Mouse (Mus musculus): ENCODE results near the gene Cfap54. TPM values are rescaled to one million over a fixed set of nuclear protein-coding genes. Genes with fewer than 3 reads are reported as not detected.

Gene Cfap54
- total and polyA plus RNA-seq, 3 experiments, result 1.9 to 16.2 (median 5.1) TPM

DNA sequence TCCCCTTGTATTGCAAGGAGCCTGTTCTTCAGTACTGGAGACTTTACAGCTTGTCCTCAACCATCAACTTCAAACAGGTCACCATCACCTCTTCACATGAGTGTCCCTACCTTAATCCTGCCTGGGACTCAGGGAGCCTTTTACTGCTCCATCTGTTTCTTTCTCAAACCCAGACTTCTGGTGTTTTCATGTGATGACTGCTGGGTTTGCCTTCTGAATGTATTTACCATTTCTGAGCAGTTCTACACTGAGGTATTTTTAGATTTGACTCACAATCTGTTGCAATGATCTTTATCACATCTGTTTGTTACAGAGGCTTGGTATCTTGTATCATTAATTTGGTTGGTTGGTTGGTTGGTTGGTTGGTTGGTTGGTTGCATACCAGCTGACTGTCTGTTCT is 88.9 kb downstream of the Cfap54 start:
- H3K27me3 ChIP-seq (ENCODE audit: insufficient read depth, low read length), result peaks cover 2% of the 10 kb centered on the region; the same call in 1 of the 2 replicates
- no peaks in the 10 kb centered on the region for H3K4me1 ChIP-seq (ENCODE audit: insufficient read depth, low read depth, low read length)
- DNase-seq (ENCODE audit: low spot score), result no peak
- no peak for ATAC-seq (ENCODE audit: extremely low read depth, insufficient number of reproducible peaks, low FRiP score, poor library complexity, severe bottlenecking)
- H3K4me3 ChIP-seq (ENCODE audit: low read depth, low read length), result no peak overlapping the region
- H3K9me3 ChIP-seq (replicated peaks), result no peaks in the 10 kb centered on the region
- no peak for TF ChIP-seq POLR2AphosphoS5 (IDR thresholded peaks at IDR 0.05; ENCODE audit: insufficient replicate concordance, low read depth, low read length)
- TF ChIP-seq TAL1 (conservative IDR thresholded peaks at IDR 0.05; ENCODE audit: low read depth, low read length), result no peak
- no peak for TF ChIP-seq GATA2 (IDR thresholded peaks at IDR 0.05; ENCODE audit: borderline replicate concordance, low read depth, low read length)
- TF ChIP-seq CTCF (IDR thresholded peaks at IDR 0.05; ENCODE audit: low read depth, low read length), result no peak
- TF ChIP-seq GATA1 (IDR thresholded peaks at IDR 0.05; ENCODE audit: borderline replicate concordance, low read length), result no peak
- H3K36me3 ChIP-seq (replicated peaks), result no peaks in the 10 kb centered on the region

DNA sequence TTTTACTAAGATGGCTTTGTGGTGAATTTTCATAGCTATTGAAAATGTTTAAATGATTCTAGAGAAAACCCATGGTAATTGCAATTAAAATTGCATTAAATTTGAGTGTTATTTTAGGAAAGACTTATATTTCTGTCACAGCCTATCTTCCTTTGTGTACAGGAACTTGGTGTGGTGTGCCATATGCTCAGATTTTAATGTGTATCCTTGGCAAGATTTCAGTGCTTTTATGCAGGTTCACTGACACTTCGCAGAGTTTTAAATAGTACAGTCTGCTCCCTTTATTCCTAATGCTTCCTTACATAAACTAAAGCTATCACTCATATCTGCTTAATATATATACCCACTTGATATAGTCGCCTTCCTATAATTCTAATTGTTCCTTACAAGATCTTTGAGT is 90.8 kb downstream of the Cfap54 start:
- Histone ChIP-seq H3K9me3 (replicated peaks) (no peaks in the 10 kb centered on the region), H3K27me3 (ENCODE audit: insufficient read depth, low read length) (peaks cover 2% of the 10 kb centered on the region; the same call in 1 of the 2 replicates), H3K36me3 (replicated peaks) (no peaks in the 10 kb centered on the region), H3K4me3 (ENCODE audit: low read depth, low read length) (no peak overlapping the region), H3K4me1 (ENCODE audit: insufficient read depth, low read depth, low read length) (no peaks in the 10 kb centered on the region)
- DNase-seq (ENCODE audit: low spot score) (no peak), ATAC-seq (ENCODE audit: extremely low read depth, insufficient number of reproducible peaks, low FRiP score, poor library complexity, severe bottlenecking) (no peak)
- TF ChIP-seq GATA2 (IDR thresholded peaks at IDR 0.05; ENCODE audit: borderline replicate concordance, low read depth, low read length) (no peak), CTCF (IDR thresholded peaks at IDR 0.05; ENCODE audit: low read depth, low read length) (no peak), POLR2AphosphoS5 (IDR thresholded peaks at IDR 0.05; ENCODE audit: insufficient replicate concordance, low read depth, low read length) (no peak), GATA1 (IDR thresholded peaks at IDR 0.05; ENCODE audit: borderline replicate concordance, low read length) (no peak), TAL1 (conservative IDR thresholded peaks at IDR 0.05; ENCODE audit: low read depth, low read length) (no peak)

DNA sequence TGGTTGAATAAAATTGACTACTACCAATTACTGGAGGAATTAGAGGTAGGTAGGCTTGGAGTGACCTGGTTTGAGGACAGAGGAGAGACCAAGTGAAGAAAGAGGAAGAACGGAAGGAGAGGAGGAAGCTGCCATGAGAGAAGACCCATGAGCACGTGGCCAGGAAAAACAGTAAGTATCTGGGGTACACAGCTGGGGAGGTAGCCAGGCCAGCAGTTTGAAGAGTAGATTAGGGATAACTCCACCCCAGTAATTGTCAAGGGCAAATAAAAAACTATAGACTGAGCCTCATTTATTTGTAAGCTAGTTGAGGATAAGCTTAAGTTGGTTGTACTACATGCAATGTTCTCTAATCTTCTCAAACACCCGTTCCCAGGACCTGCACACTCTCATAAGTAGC is 116.3 kb downstream of the Cfap54 start:
- no peaks in the 10 kb centered on the region for H3K36me3 ChIP-seq (replicated peaks)
- no peak overlapping the region for H3K4me3 ChIP-seq (ENCODE audit: low read depth, low read length)
- no peaks in the 10 kb centered on the region for H3K9me3 ChIP-seq (replicated peaks)
- TF ChIP-seq CTCF (IDR thresholded peaks at IDR 0.05; ENCODE audit: low read depth, low read length), result no peak
- no peak for TF ChIP-seq POLR2AphosphoS5 (IDR thresholded peaks at IDR 0.05; ENCODE audit: insufficient replicate concordance, low read depth, low read length)
- TF ChIP-seq GATA1 (IDR thresholded peaks at IDR 0.05; ENCODE audit: borderline replicate concordance, low read length), result no peak
- TF ChIP-seq GATA2 (IDR thresholded peaks at IDR 0.05; ENCODE audit: borderline replicate concordance, low read depth, low read length), result no peak
- TF ChIP-seq TAL1 (conservative IDR thresholded peaks at IDR 0.05; ENCODE audit: low read depth, low read length), result no peak
- DNase-seq (ENCODE audit: low spot score) (no peak), ATAC-seq (ENCODE audit: extremely low read depth, insufficient number of reproducible peaks, low FRiP score, poor library complexity, severe bottlenecking) (no peak)
- H3K4me1 ChIP-seq (ENCODE audit: insufficient read depth, low read depth, low read length), result no peaks in the 10 kb centered on the region
- no peaks in the 10 kb centered on the region for H3K27me3 ChIP-seq (ENCODE audit: insufficient read depth, low read length)

DNA sequence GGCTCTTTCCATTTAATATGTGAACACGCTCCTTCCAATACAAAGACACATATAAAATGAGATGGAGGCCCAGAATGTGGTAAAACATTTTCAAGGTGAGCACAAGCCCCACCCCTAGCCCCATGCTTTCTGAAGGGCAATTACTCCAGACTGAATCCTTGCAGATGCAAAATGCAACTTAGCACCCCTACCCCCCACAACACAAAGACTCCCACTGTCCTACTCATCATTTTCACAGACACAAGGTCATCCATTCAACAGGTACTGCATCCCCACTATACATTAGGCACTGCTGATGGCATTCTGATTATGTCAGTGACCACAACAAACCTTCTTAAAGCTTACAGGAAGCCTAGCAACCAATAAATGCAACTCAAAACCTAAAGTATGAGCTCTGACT is 131.4 kb downstream of the Cfap54 start:
- no peaks in the 10 kb centered on the region for H3K4me1 ChIP-seq (ENCODE audit: insufficient read depth, low read depth, low read length)
- no peaks in the 10 kb centered on the region for H3K27me3 ChIP-seq (ENCODE audit: insufficient read depth, low read length)
- H3K36me3 ChIP-seq (replicated peaks), result no peaks in the 10 kb centered on the region
- TF ChIP-seq GATA1 (IDR thresholded peaks at IDR 0.05; ENCODE audit: borderline replicate concordance, low read length) (no peak), POLR2AphosphoS5 (IDR thresholded peaks at IDR 0.05; ENCODE audit: insufficient replicate concordance, low read depth, low read length) (no peak), TAL1 (conservative IDR thresholded peaks at IDR 0.05; ENCODE audit: low read depth, low read length) (no peak), CTCF (IDR thresholded peaks at IDR 0.05; ENCODE audit: low read depth, low read length) (no peak), GATA2 (IDR thresholded peaks at IDR 0.05; ENCODE audit: borderline replicate concordance, low read depth, low read length) (no peak)
- no peak for DNase-seq (ENCODE audit: low spot score)
- H3K9me3 ChIP-seq (replicated peaks), result no peaks in the 10 kb centered on the region
- ATAC-seq (ENCODE audit: extremely low read depth, insufficient number of reproducible peaks, low FRiP score, poor library complexity, severe bottlenecking), result no peak
- no peak overlapping the region for H3K4me3 ChIP-seq (ENCODE audit: low read depth, low read length)

DNA sequence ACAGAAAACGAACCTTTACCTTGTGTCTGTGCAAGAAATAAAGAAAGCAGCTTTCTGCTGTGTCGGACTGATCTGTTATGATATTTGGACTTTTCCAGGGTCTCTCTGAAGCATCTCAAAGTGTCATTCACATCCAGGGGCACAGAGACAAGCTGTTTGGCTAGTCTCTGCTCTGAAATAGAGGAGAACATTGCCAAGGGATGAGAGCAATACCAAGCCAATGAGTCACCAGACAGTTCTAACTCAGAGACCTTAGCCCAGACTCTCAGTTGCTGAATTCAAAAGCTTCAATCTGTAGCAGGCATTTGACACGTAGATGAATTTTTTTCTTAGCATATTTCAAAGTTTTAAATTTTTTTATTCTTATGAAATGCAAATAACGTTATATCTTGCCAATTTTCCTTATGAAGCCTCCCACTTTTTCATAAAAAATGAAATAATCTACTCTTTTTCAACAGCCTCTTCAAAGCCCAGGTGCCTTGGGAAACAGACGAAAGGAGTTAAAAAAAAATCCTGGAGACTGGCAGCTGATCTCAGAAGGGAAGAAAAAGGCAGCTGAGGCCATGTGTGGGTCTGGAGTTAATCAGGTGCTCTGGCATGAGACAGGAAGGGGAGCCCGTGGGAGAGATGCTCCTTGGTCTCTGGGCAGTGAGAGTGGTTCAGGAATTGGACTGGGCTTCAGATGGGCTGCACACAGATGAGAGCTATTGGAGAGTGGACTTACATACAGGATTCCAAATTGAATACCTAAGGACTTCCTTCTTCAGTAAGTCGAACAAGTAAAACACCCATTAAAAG is 138.4 kb downstream of the Cfap54 start:
- ATAC-seq (ENCODE audit: extremely low read depth, insufficient number of reproducible peaks, low FRiP score, poor library complexity, severe bottlenecking) (no peak), DNase-seq (ENCODE audit: low spot score) (no peak)
- TF ChIP-seq GATA2 (IDR thresholded peaks at IDR 0.05; ENCODE audit: borderline replicate concordance, low read depth, low read length) (no peak), POLR2AphosphoS5 (IDR thresholded peaks at IDR 0.05; ENCODE audit: insufficient replicate concordance, low read depth, low read length) (no peak), CTCF (IDR thresholded peaks at IDR 0.05; ENCODE audit: low read depth, low read length) (no peak), GATA1 (IDR thresholded peaks at IDR 0.05; ENCODE audit: borderline replicate concordance, low read length) (no peak), TAL1 (conservative IDR thresholded peaks at IDR 0.05; ENCODE audit: low read depth, low read length) (no peak)
- Histone ChIP-seq H3K36me3 (replicated peaks) (no peaks in the 10 kb centered on the region), H3K4me1 (ENCODE audit: insufficient read depth, low read depth, low read length) (no peaks in the 10 kb centered on the region), H3K9me3 (replicated peaks) (no peaks in the 10 kb centered on the region), H3K4me3 (ENCODE audit: low read depth, low read length) (no peak overlapping the region), H3K27me3 (ENCODE audit: insufficient read depth, low read length) (no peaks in the 10 kb centered on the region)

DNA sequence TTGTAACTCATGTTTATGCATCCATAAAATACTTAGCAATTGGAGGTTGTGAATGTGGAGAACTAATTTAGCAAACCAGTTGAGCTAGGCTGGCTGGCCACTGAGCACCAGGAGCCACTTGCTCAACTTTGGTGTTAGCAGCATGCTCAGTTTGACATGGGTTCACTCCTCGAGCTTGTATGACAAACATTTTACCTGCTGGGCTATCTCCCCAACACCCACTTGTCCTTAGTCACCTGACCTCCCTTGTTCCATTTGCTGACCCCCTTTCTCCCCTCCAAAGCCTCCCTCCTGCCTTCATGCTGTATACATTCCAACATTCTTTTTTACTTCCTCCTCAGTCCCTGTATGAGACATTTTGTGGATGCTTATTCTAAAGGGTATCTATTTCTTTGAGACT is 139.8 kb downstream of the Cfap54 start:
- Histone ChIP-seq H3K36me3 (replicated peaks) (no peaks in the 10 kb centered on the region), H3K4me1 (ENCODE audit: insufficient read depth, low read depth, low read length) (no peaks in the 10 kb centered on the region), H3K9me3 (replicated peaks) (no peaks in the 10 kb centered on the region), H3K27me3 (ENCODE audit: insufficient read depth, low read length) (no peaks in the 10 kb centered on the region), H3K4me3 (ENCODE audit: low read depth, low read length) (no peak overlapping the region)
- DNase-seq (ENCODE audit: low spot score) (no peak), ATAC-seq (ENCODE audit: extremely low read depth, insufficient number of reproducible peaks, low FRiP score, poor library complexity, severe bottlenecking) (no peak)
- TF ChIP-seq GATA2 (IDR thresholded peaks at IDR 0.05; ENCODE audit: borderline replicate concordance, low read depth, low read length), result no peak
- no peak for TF ChIP-seq POLR2AphosphoS5 (IDR thresholded peaks at IDR 0.05; ENCODE audit: insufficient replicate concordance, low read depth, low read length)
- TF ChIP-seq TAL1 (conservative IDR thresholded peaks at IDR 0.05; ENCODE audit: low read depth, low read length), result no peak
- no peak for TF ChIP-seq CTCF (IDR thresholded peaks at IDR 0.05; ENCODE audit: low read depth, low read length)
- TF ChIP-seq GATA1 (IDR thresholded peaks at IDR 0.05; ENCODE audit: borderline replicate concordance, low read length), result no peak
